Mouse (Mus musculus) thymus, postnatal 14 days (tissue): ENCODE data around the gene Rassf2.
A peak's percentile ranks its signal among the peaks of the same experiment; 100 is the strongest.

Source experiments
- DNase-seq: peaks from one replicate; pipeline ENCODE4 v3.0.0; 2021

Gene Rassf2

GRCm38 (mm10) chr2:132004495-132005136 lies 25.4 kb downstream of the Rassf2 start:
- peak; percentile 24 for DNase-seq

- no peak for DNase-seq
Measured at GRCm38 (mm10) chr2:132003916-132004315, 26.1 kb downstream of the Rassf2 start.

- DNase-seq = no peak
Measured at GRCm38 (mm10) chr2:132001696-132002334, 28.2 kb downstream of the Rassf2 start.

GRCm38 (mm10) chr2:131997356-131997755 lies 32.7 kb downstream of the Rassf2 start:
- no peak for DNase-seq

- DNase-seq = no peak
Measured at GRCm38 (mm10) chr2:131996369-131996768, 33.7 kb downstream of the Rassf2 start.

GRCm38 (mm10) chr2:131995742-131996141 lies 34.3 kb downstream of the Rassf2 start:
- no peak for DNase-seq

- DNase-seq = no peak
Measured at GRCm38 (mm10) chr2:131994971-131995370, 35.1 kb downstream of the Rassf2 start.

GRCm38 (mm10) chr2:131993563-131994088 lies 36.4 kb downstream of the Rassf2 start:
- no peak for DNase-seq

GRCm38 (mm10) chr2:131993151-131993550 lies 36.9 kb downstream of the Rassf2 start:
- no peak for DNase-seq

- DNase-seq = peak; percentile 25
Measured at GRCm38 (mm10) chr2:131992487-131992886, 37.6 kb downstream of the Rassf2 start.

- DNase-seq = no peak
Measured at GRCm38 (mm10) chr2:131988550-131988949, 41.5 kb downstream of the Rassf2 start.

GRCm38 (mm10) chr2:131987950-131988349 lies 42.1 kb downstream of the Rassf2 start:
- peak; percentile 1 for DNase-seq

GRCm38 (mm10) chr2:131982546-131983196 lies 47.4 kb downstream of the Rassf2 start:
- DNase-seq = peak; percentile 74

GRCm38 (mm10) chr2:131980866-131981265 lies 49.2 kb downstream of the Rassf2 start:
- peak; percentile 1 for DNase-seq

- peak; percentile 1 for DNase-seq
Measured at GRCm38 (mm10) chr2:131976663-131977062, 53.4 kb downstream of the Rassf2 start.

- DNase-seq = no peak
Measured at GRCm38 (mm10) chr2:131971098-131971497, 59.0 kb downstream of the Rassf2 start.

- DNase-seq = no peak
Measured at GRCm38 (mm10) chr2:131970597-131970996, 59.5 kb downstream of the Rassf2 start.

- no peak for DNase-seq
Measured at GRCm38 (mm10) chr2:131961671-131962070, 68.4 kb downstream of the Rassf2 start.

- DNase-seq = no peak
Measured at GRCm38 (mm10) chr2:131957731-131958222, 72.3 kb downstream of the Rassf2 start.

GRCm38 (mm10) chr2:131956336-131957256 lies 73.5 kb downstream of the Rassf2 start:
- no peak for DNase-seq

- DNase-seq = peak; percentile 62
Measured at GRCm38 (mm10) chr2:131955264-131955663, 74.8 kb downstream of the Rassf2 start.

- DNase-seq = no peak
Measured at GRCm38 (mm10) chr2:131954835-131955234, 75.2 kb downstream of the Rassf2 start.

GRCm38 (mm10) chr2:131953711-131954110 lies 76.3 kb downstream of the Rassf2 start:
- no peak for DNase-seq
